Mouse (Mus musculus) duodenum, adult 2 months (tissue): ENCODE results near the gene Cd300lg. TPM values are rescaled to one million over a fixed set of nuclear protein-coding genes. Genes with fewer than 3 reads are reported as not detected.

Source experiments
- polyA plus RNA-seq: library from polyadenylated mRNA; depleted of rRNA; stranded (reverse); fragments of >200 nt; gene quantifications from 2 replicates; pipeline ENCODE4 v1.2.3, GENCODE M21; 2012; ENCODE audit warnings: low replicate concordance; rRNA removed

Cd300lg gene
- polyA plus RNA-seq: 3.6 and 5.4 TPM in 2 replicates

DNA sequence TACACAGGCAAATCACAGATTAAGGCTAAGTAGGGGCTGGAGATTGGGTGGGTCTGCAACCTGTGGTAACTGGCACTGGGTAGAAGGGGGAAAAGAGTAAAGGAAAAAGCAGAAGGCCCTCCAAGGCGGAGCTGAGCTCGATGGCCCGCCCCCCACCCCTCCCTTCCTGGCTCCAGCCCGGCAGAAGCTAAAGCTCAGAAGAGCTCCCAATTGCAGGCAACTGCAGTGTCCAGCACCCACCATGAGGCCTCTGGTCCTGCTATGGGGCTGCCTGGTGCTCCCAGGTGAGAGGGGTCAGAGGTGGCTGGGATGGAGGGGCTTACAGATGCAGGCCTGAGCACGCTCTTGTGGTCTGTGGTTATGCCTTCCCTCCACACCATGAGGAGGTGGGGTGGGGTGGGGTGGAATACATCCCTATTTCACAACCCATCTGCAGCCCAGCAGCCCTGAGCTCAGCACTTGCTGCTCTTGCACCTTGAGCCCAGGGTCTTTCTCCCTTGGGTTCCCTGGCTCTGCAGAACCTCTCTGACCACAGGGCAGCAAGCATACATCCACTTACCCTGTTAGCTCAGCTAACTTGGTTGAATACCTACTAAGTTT is at the start of gene Cd300lg:
TSS of gene Cd300lg (plus strand) at position 160 of the 600 bp plus-strand sequence.

DNA sequence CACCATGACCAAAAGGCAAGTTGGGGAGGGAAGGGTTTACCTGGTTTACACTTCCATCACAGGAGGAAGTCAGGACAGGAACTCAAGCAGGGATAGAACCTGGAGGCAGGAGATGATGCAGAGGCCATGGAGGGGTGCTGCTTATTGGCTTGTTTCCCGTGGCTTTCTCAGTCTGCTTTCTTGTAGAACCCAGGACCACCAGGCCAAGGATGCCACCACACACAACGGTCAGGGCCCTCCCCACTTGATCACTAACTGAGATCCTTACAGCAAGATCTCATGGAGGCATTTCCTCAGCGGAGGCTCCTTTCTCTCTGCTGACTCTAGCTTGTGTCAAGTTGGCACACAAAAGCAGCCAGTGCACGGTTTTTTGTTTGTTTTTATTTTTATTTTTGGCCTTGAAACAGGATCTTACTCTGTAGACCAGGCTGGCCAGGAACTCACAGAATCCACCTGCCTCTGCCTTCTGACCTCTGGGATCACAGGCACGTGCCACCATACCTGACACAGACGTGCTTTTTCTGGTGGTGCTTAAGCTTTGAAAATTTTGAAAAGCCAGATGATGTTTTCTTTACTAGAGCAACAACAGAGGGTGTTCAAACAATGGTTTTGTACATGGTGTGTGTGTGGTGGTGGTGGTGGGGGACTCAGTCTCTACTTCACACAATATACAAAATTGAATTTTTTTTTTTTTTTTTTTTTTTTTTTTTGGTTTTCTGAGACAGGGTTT is 13.1 kb upstream of the Cd300lg start, which contains the start of gene Mpp3:
TSS of gene Mpp3 (minus strand) at position 375 of the 730 bp plus-strand sequence.

DNA sequence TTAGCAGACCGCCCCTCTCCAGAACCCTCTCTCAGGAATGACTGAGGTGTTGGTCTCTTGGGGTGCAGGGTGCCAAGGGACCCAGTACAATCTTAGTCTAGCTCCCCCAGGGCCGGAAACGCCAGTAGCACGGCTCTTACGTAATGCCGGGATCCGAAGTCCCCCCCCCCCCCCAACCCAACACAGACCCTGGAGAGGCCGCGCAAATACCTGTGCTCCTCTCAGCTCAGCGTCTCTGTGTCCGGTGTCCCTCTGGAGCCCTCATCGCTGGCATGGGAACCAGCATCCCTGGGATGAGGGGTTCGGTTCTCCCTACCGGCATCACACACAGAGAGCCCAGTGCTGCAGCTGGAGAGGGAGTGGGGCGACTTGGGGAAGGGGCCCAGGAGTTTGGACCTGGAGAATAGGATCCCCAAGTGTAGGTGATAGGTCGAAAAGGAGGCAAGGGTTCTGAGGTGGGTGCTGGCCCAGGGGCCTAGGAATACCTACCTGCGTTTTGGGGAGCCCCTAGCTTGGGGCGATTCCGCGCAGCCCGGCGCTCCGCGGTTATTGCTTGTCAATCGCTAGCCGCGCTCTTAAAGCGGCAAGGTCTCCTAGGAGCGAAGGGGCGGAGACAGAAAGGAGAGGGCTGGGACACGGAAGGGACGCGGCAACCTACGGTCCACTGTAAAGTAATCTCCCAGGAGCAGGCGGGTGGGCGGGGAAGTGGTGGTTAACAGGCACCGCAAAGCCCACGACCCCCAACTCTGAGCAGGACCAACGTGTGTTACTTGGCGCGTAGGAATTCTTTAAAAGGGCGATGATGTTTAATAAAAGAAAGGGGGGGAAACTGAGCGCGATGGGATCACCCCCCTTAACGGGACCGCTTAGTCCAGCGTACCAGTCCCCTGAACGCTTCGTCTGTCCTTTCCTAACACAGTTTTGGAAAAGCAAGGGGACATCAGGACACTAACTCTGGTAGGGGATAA is 46.9 kb downstream of the Cd300lg start, which contains the start of gene Mpp2:
TSS of gene Mpp2 (minus strand) at position 585 of the 968 bp plus-strand sequence.

DNA sequence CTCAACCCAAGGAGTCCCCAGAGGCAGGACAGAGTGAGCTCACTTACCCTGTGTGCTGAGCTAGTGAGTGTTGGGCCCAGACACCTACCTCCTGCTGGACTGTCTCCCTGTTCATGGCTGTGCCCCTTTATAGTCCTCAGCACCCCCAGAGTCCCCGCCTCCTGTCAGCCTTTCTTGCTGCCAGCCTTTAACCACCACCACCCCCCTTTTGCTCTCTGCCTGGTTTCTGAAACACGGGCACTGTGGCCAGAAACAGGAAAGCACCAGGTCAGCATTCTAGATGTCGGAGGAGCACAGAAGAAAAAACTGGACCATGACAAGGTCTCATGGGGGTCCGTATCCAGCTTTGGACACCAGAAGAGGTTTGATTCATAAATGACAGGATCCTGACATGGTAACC is 59.9 kb downstream of the Cd300lg start, which contains the start of gene Ppy:
TSS of gene Ppy (minus strand) at position 101 of the 400 bp plus-strand sequence.

Other genes with a start within 250 kb of the Cd300lg start
- 0.31 and 0.53 TPM in 2 replicates for gene Meox1, start 147.1 kb upstream of the Cd300lg start, polyA plus RNA-seq
- gene Sost, start 74.5 kb upstream of the Cd300lg start, polyA plus RNA-seq: not detected in 2 replicates
- not detected in 2 replicates for gene Cfap97d1, start 57.2 kb upstream of the Cd300lg start, polyA plus RNA-seq
- 12.4 and 43.5 TPM in 2 replicates for gene Dusp3, start 54.5 kb upstream of the Cd300lg start, polyA plus RNA-seq
- gene Mpp3, start 13.0 kb upstream of the Cd300lg start, polyA plus RNA-seq: 1.0 and 1.7 TPM in 2 replicates
- gene Mpp2, start 47.0 kb downstream of the Cd300lg start, polyA plus RNA-seq: 1.8 and 2.1 TPM in 2 replicates
- 10.5 TPM in 1 of 2 replicates, not detected in the other for gene Ppy, start 59.8 kb downstream of the Cd300lg start, polyA plus RNA-seq
- 92.0 and 116 TPM in 2 replicates for gene Pyy, start 66.3 kb downstream of the Cd300lg start, polyA plus RNA-seq
- 52.0 and 86.9 TPM in 2 replicates for gene Nags, start 104.0 kb downstream of the Cd300lg start, polyA plus RNA-seq
- gene Tmem101, start 114.9 kb downstream of the Cd300lg start, polyA plus RNA-seq: 13.8 and 14.3 TPM in 2 replicates
- gene Lsm12, start 143.8 kb downstream of the Cd300lg start, polyA plus RNA-seq: 24.2 and 28.7 TPM in 2 replicates
- gene G6pc3, start 148.1 kb downstream of the Cd300lg start, polyA plus RNA-seq: 64.1 and 84.2 TPM in 2 replicates
- gene Hdac5, start 188.7 kb downstream of the Cd300lg start, polyA plus RNA-seq: 75.7 and 76.7 TPM in 2 replicates
- gene BC030867, start 207.4 kb downstream of the Cd300lg start, polyA plus RNA-seq: 4.6 and 4.9 TPM in 2 replicates
- gene Asb16, start 227.2 kb downstream of the Cd300lg start, polyA plus RNA-seq: 0.32 and 2.3 TPM in 2 replicates
- 44.7 and 54.3 TPM in 2 replicates for gene Tmub2, start 243.4 kb downstream of the Cd300lg start, polyA plus RNA-seq